8 mouse cellular contexts compared by ENCODE assay signal in genomic region chr4:141101855-141102254, GRCm38 (mm10). TPM values are rescaled to one million over a fixed set of nuclear protein-coding genes. Genes with fewer than 3 reads are reported as not detected.
DNase-seq lines count a peak whose midpoint lies in the region; TF ChIP-seq lines count a peak whose summit lies in the region.

No protein-coding gene starts in this region.

- no peak overlapping the region for H3K4me3 ChIP-seq in gastrocnemius, adult 2 months
- H3K4me3 ChIP-seq in small intestine, adult 2 months (ENCODE audit: low read depth, low read length) = no peak overlapping the region

- peak; percentile 58 for TF ChIP-seq CTCF in gastrocnemius, adult 2 months (IDR thresholded peaks at IDR 0.05)
- peak; percentile 49; the same call in 1 of the 2 replicates for TF ChIP-seq CTCF in small intestine, adult 2 months (IDR thresholded peaks at IDR 0.05; ENCODE audit: extremely low read depth, insufficient read length, insufficient replicate concordance, low read depth, low read length)

- no peaks in the 10 kb centered on the region for H3K27me3 ChIP-seq in small intestine, adult 2 months (ENCODE audit: control insufficient read depth, insufficient read depth, low read length)

- intact Hi-C loops in gastrocnemius, adult 2 months (cut with DNase I) = no loop called here
- intact Hi-C loops in left cerebral cortex, postnatal 10 days (cut with DNase I) = no loop called here

- peak; percentile 19 for DNase-seq in gastrocnemius, adult 2 months
- no peak for DNase-seq in gastrocnemius, adult 18-20 months (ENCODE audit: low spot score)
- DNase-seq in ovary, postnatal 14 days (ENCODE audit: low spot score) = peak; percentile 38
- DNase-seq in ovary, postnatal 10 days (ENCODE audit: low spot score) = no peak
- DNase-seq in embryo, embryonic 11 days = peak; percentile 25
- DNase-seq in urinary bladder, postnatal 4 days (ENCODE audit: low spot score in 2 of 2) = no peak
- DNase-seq in left cerebral cortex, postnatal 10 days (ENCODE audit: extremely low spot score in 1 of 2, low spot score in 2 of 2) = no peak

- WGBS in small intestine, adult 2 months = 66% methylated on average over 6 of the region's 6 CpGs

- no peaks in the 10 kb centered on the region for H3K4me1 ChIP-seq in small intestine, adult 2 months (ENCODE audit: control insufficient read depth, insufficient read depth, insufficient read length, low read length)

- no peak overlapping the region for H3K27ac ChIP-seq in gastrocnemius, adult 2 months
- no peak overlapping the region for H3K27ac ChIP-seq in small intestine, adult 2 months (ENCODE audit: insufficient read depth, low read depth, low read length)

- no peaks in the 10 kb centered on the region for H3K36me3 ChIP-seq in small intestine, adult 2 months (ENCODE audit: control insufficient read depth, insufficient read depth, low read length)

- TF ChIP-seq POLR2A in small intestine, adult 2 months (IDR thresholded peaks at IDR 0.05; ENCODE audit: low read depth, low read length) = no peak

RNA-seq across cellular contexts. Expression of gene Spata21, which starts 13.7 kb away (rescaled TPM):
- total RNA-seq in gastrocnemius, adult 2 months (2021) = not detected
- not detected for total RNA-seq in gastrocnemius, adult 18-20 months (2021)
- polyA plus RNA-seq in small intestine, adult 2 months (2012; rRNA removed) = not detected in 2 replicates
- under 1 TPM; 0.17 to 0.59 TPM for total RNA-seq in left cerebral cortex, postnatal 10 days (2021)

RNA-seq across cellular contexts. Expression of gene Necap2, which starts 23.7 kb away (rescaled TPM):
- 10 to 100 TPM; 13.1 to 16.5 TPM for total RNA-seq in gastrocnemius, adult 2 months (2021)
- total RNA-seq in gastrocnemius, adult 18-20 months (2021) = 10 to 100 TPM; 12.9 to 16.2 TPM
- polyA plus RNA-seq in small intestine, adult 2 months (2012; rRNA removed) = 28.2 and 68.9 TPM in 2 replicates
- 10 to 100 TPM; 41.8 to 42.9 TPM for total RNA-seq in left cerebral cortex, postnatal 10 days (2021)

RNA-seq across cellular contexts. Expression of gene Szrd1, which starts 37.7 kb away (rescaled TPM):
- 100 to 1,000 TPM; 146 to 163 TPM for total RNA-seq in gastrocnemius, adult 2 months (2021)
- total RNA-seq in gastrocnemius, adult 18-20 months (2021) = 100 to 1,000 TPM; 160 to 163 TPM
- polyA plus RNA-seq in small intestine, adult 2 months (2012; rRNA removed) = 27.0 and 52.5 TPM in 2 replicates
- total RNA-seq in left cerebral cortex, postnatal 10 days (2021) = 10 to 100 TPM; 43.0 to 45.3 TPM

RNA-seq across cellular contexts. Expression of gene Crocc, which starts 41.5 kb away (rescaled TPM):
- 1 to 10 TPM; 1.7 to 2.0 TPM for total RNA-seq in gastrocnemius, adult 2 months (2021)
- total RNA-seq in gastrocnemius, adult 18-20 months (2021) = 1 to 10 TPM; 2.0 to 2.5 TPM
- polyA plus RNA-seq in small intestine, adult 2 months (2012; rRNA removed) = 4.7 and 7.3 TPM in 2 replicates
- total RNA-seq in left cerebral cortex, postnatal 10 days (2021) = 10 to 100 TPM; 44.5 to 45.2 TPM

RNA-seq across cellular contexts. Expression of gene Fbxo42, which starts 45.9 kb away (rescaled TPM):
- 10 to 100 TPM; 10.8 to 10.9 TPM for total RNA-seq in gastrocnemius, adult 2 months (2021)
- total RNA-seq in gastrocnemius, adult 18-20 months (2021) = 10 to 100 TPM; 10.8 to 11.2 TPM
- 6.6 and 13.1 TPM in 2 replicates for polyA plus RNA-seq in small intestine, adult 2 months (2012; rRNA removed)
- total RNA-seq in left cerebral cortex, postnatal 10 days (2021) = 10 to 100 TPM; 35.2 to 35.4 TPM

Comparison
In these comparisons a context has a peak if more than half of its experiments do, and no peak if none do; other contexts are left out.
1. DNase-seq: peak in gastrocnemius, adult 2 months (single experiment), ovary, postnatal 14 days (single experiment) and embryo, embryonic 11 days (single experiment); none in gastrocnemius, adult 18-20 months (single experiment), ovary, postnatal 10 days (single experiment), urinary bladder, postnatal 4 days (0 of 2) and left cerebral cortex, postnatal 10 days (0 of 2).